8 mouse cellular contexts compared by ENCODE assay signal in genomic region chr17:26439001-26439400, GRCm38 (mm10). TPM values are rescaled to one million over a fixed set of nuclear protein-coding genes. Genes with fewer than 3 reads are reported as not detected.
A peak's percentile ranks its signal among the peaks of the same experiment; 100 is the strongest.
DNase-seq lines count a peak whose midpoint lies in the region; ATAC-seq lines count a peak whose summit lies in the region.

No protein-coding gene starts in this region.

- intact Hi-C loops in gastrocnemius, postnatal 14 days (cut with DNase I; ENCODE audit: low total_unique reads), result no loop called here

- no peak overlapping the region for H3K9ac ChIP-seq in liver, embryonic 15.5 days
- peak overlapping the region; percentile 50; the same call in 1 of the 2 replicates for H3K9ac ChIP-seq in stomach, embryonic 16.5 days (ENCODE audit: low read length)

- H3K4me1 ChIP-seq in liver, embryonic 15.5 days (replicated peaks), result no peaks in the 10 kb centered on the region; the same call in 1 of the 2 replicates
- peaks cover 3% of the 10 kb centered on the region; the same call in 1 of the 2 replicates for H3K4me1 ChIP-seq in stomach, embryonic 16.5 days (ENCODE audit: control insufficient read depth, insufficient read depth, low read length)

- 11% methylated on average over 52 of the region's 52 CpGs for WGBS in liver, embryonic 15.5 days (ENCODE audit: insufficient replicate concordance)
- WGBS in stomach, embryonic 16.5 days, result 20% methylated on average over 52 of the region's 52 CpGs

- peak overlapping the region; percentile 15; the same call in 1 of the 2 replicates for H3K4me3 ChIP-seq in liver, embryonic 15.5 days (replicated peaks)
- H3K4me3 ChIP-seq in stomach, embryonic 16.5 days (replicated peaks; ENCODE audit: low read length), result peak overlapping the region; percentile 38

- peak overlapping the region; percentile 49 for H3K4me2 ChIP-seq in liver, embryonic 15.5 days
- H3K4me2 ChIP-seq in stomach, embryonic 16.5 days (ENCODE audit: low read depth, low read length), result peak overlapping the region; percentile 52

- H3K9me3 ChIP-seq in liver, embryonic 15.5 days (replicated peaks), result no peaks in the 10 kb centered on the region
- no peaks in the 10 kb centered on the region for H3K9me3 ChIP-seq in stomach, embryonic 16.5 days (replicated peaks; ENCODE audit: control insufficient read depth, low read length)

- no peak for ATAC-seq in liver, embryonic 15.5 days (ENCODE audit: insufficient read depth)
- no peak for ATAC-seq in stomach, embryonic 16.5 days (ENCODE audit: insufficient read depth, low FRiP score)

- peak; percentile 10 for DNase-seq in embryo, embryonic 10 days (ENCODE audit: low spot score)
- no peak for DNase-seq in embryo, embryonic 10.5 days (ENCODE audit: low spot score)
- DNase-seq in right cerebral cortex, postnatal 4 days, result peak; percentile 23
- DNase-seq in right cerebral cortex, postnatal 36 days (ENCODE audit: low spot score in 2 of 2), result no peak
- DNase-seq in gastrocnemius, postnatal 14 days, result no peak
- no peak for DNase-seq in spleen, postnatal 10 days (ENCODE audit: low spot score in 2 of 2)

- H3K27ac ChIP-seq in liver, embryonic 15.5 days (replicated peaks), result no peak overlapping the region
- no peak overlapping the region for H3K27ac ChIP-seq in stomach, embryonic 16.5 days (ENCODE audit: low read length)

- peaks cover 65% of the 10 kb centered on the region for H3K27me3 ChIP-seq in liver, embryonic 15.5 days
- H3K27me3 ChIP-seq in stomach, embryonic 16.5 days (ENCODE audit: control insufficient read depth, insufficient read depth, low read length), result peaks cover 18% of the 10 kb centered on the region

- no peaks in the 10 kb centered on the region for H3K36me3 ChIP-seq in liver, embryonic 15.5 days (replicated peaks)
- H3K36me3 ChIP-seq in stomach, embryonic 16.5 days (ENCODE audit: control insufficient read depth, insufficient read depth, low read length), result peaks cover 7% of the 10 kb centered on the region; the same call in 1 of the 2 replicates

RNA-seq across cellular contexts. Expression of gene Neurl1b, which starts 24.4 kb away (rescaled TPM):
- polyA plus RNA-seq in liver, embryonic 15.5 days (2015; fragmentation: Nextera tagmentation; extraction: Ambion mirVana), result 0.03 and 0.05 TPM in 2 replicates
- 2.3 and 2.9 TPM in 2 replicates for polyA plus RNA-seq in stomach, embryonic 16.5 days (2015; fragmentation: Nextera tagmentation; extraction: Ambion mirVana)
- total RNA-seq in gastrocnemius, postnatal 14 days (2021), result 1 to 10 TPM; 8.4 TPM

Comparison
In these comparisons a context has a peak if more than half of its experiments do, and no peak if none do; other contexts are left out.
1. DNase-seq: peak in embryo, embryonic 10 days (single experiment) and right cerebral cortex, postnatal 4 days (single experiment); none in embryo, embryonic 10.5 days (single experiment), right cerebral cortex, postnatal 36 days (0 of 2), gastrocnemius, postnatal 14 days (single experiment) and spleen, postnatal 10 days (0 of 2).